Mouse (Mus musculus) hindbrain, postnatal 0 days (tissue): Measurements from ENCODE around the gene Apobr. TPM values are rescaled to one million over a fixed set of nuclear protein-coding genes. Genes with fewer than 3 reads are reported as not detected.

Source experiments
- ATAC-seq: fragments of 200-750 bp; cut with Nextera tagmentation; 2 replicates; pipeline ENCODE4 v1.8.0; 2017; ENCODE audit warnings: mild to moderate bottlenecking, moderate TSS enrichment, moderate library complexity
- DNase-seq: peaks from one replicate; pipeline ENCODE4 v3.0.0-alpha.2; 2015; ENCODE audit warnings: low spot score
- H3K27ac ChIP-seq: fragments of 300-500 bp; sonication (generic); 2 replicates; pipeline ENCODE4 v1.5.1; 2014; ENCODE audit warnings: mild to moderate bottlenecking
- H3K27me3 ChIP-seq: fragments of 300-500 bp; sonication (generic); 2 replicates; pipeline ENCODE4 v1.6.1; 2014; ENCODE audit warnings: low read length, mixed read lengths; ENCODE audit not compliant: insufficient read depth
- H3K36me3 ChIP-seq: fragments of 300-500 bp; sonication (generic); 2 replicates; pipeline ENCODE4 v1.6.1; 2014; ENCODE audit warnings: low read length, mixed read lengths; ENCODE audit not compliant: insufficient read depth
- H3K4me1 ChIP-seq: fragments of 300-500 bp; sonication (generic); 2 replicates; pipeline ENCODE4 v1.6.1; 2014; ENCODE audit warnings: antibody characterized with exemption, low read length, mixed read lengths; ENCODE audit not compliant: insufficient read depth
- H3K4me2 ChIP-seq: fragments of 300-500 bp; sonication (generic); 2 replicates; pipeline ENCODE4 v1.6.1; 2014; ENCODE audit warnings: low read depth, mild to moderate bottlenecking, low read length, moderate library complexity, mixed read lengths
- H3K4me3 ChIP-seq: fragments of 300-500 bp; sonication (generic); 2 replicates; pipeline ENCODE4 v1.5.1; 2014; ENCODE audit warnings: low read length
- H3K9ac ChIP-seq: fragments of 300-500 bp; sonication (generic); replicated peaks from 2 replicates; pipeline ENCODE4 v1.6.1; 2014; ENCODE audit warnings: mild to moderate bottlenecking, low read length, moderate library complexity, mixed read lengths
- H3K9me3 ChIP-seq: fragments of 300-500 bp; sonication (generic); 2 replicates; pipeline ENCODE4 v1.6.1; 2016; ENCODE audit warnings: low read length, mixed read lengths
- CTCF ChIP-seq: IDR thresholded peaks from 2 replicates; pipeline ENCODE4 v1.5.1; 2016; ENCODE audit warnings: antibody characterized with exemption, control low read depth, low read depth
- WGBS: fragments of 180-500 bp; shearing (Covaris S2); extraction: QIAGEN DNeasy Blood & Tissue Kit; methylation state at CpG from one replicate; pipeline ENCODE4 v1.1.7; 2014; 5-methylcytosine and 5-hydroxymethylcytosine counted together
- polyA plus RNA-seq: library from polyadenylated mRNA; unstranded; fragments of >200 nt; fragmentation: Nextera tagmentation; extraction: Ambion mirVana; gene quantifications from 2 replicates; pipeline ENCODE4 v1.2.1, GENCODE M21; 2015
- total RNA-seq: library from RNA; depleted of rRNA; stranded (reverse); fragments of >200 nt; gene quantifications from 2 replicates; pipeline ENCODE4 v1.2.3, GENCODE M21; 2014; rRNA removed

Apobr gene
- total RNA-seq (0.25 and 6.3 TPM in 2 replicates), polyA plus RNA-seq (0.47 and 0.50 TPM in 2 replicates)

GRCm38 (mm10) chr7:126584506-126584977 lies at the start of gene Apobr:
Gene Apobr, plus strand, starts transcription at chr7:126584942.
- peak within 1 kb of the TSS; percentile 81; the same call in 1 of the 2 replicates for H3K27ac ChIP-seq
- 0 out of 2 replicates have a peak, but pooled peaks cover 5% of the 10 kb centered on the region for H3K4me1 ChIP-seq
- no peaks in the 10 kb centered on the region for H3K27me3 ChIP-seq
- DNase-seq (no peak), ATAC-seq (no peak)
- 83% methylated on average over 8 of the region's 8 CpGs for WGBS
- TF ChIP-seq CTCF = no peak
- H3K9me3 ChIP-seq = no peaks in the 10 kb centered on the region
- no peaks in the 10 kb centered on the region for H3K36me3 ChIP-seq
- no peak within 1 kb of the TSS for H3K9ac ChIP-seq
- H3K4me3 ChIP-seq = peak within 1 kb of the TSS; percentile 53
- H3K4me2 ChIP-seq = peak within 1 kb of the TSS; percentile 90

DNA sequence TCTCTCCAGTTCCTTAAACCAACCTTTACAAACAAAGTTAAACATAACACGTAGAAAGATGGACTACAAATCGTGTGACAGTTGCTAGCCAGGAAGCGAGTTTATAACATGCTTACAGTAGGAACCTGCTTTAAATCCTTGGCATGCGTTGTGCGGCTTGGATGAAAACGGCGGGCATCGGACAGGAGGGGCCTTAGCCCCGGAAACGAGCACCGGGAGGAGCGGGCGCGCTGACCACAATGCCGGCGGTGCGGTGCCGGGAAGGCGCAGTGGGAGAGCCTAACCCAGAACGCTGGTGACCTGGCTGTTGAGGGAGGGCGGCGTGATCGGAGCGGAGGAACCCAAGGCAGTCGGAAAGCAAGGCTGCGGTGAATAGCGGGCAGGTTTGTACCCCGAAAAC lies 49.0 kb upstream of the Apobr start:
- Histone ChIP-seq H3K4me1 (no peaks in the 10 kb centered on the region), H3K27me3 (no peaks in the 10 kb centered on the region), H3K4me2 (peak overlapping the region; percentile 70), H3K9ac (peak overlapping the region; percentile 52), H3K36me3 (no peaks in the 10 kb centered on the region), H3K9me3 (no peaks in the 10 kb centered on the region), H3K27ac (no peak overlapping the region), H3K4me3 (peak overlapping the region; percentile 38)
- DNase-seq (peak; percentile 9), ATAC-seq (no peak)
- 2% methylated on average over 28 of the region's 28 CpGs for WGBS
- no peak for TF ChIP-seq CTCF

DNA sequence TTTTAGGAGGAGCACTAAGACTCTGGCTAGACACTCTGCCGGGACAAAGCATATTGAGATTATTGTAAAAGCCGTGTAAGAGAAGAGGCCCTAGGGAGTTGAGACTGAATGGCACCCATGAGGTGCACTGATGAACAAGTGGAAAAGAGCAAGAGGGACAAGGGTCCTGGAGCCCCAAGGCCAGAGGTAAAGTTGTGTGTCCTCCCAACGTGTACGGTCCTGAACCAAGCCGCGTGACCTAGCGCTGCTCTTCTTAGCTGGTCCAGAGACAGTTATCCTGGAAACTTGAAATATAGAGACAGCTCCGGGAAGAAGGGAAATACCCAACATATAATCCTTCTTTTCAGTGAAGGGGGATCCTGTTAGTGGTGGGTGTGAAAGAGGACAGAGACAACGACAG lies 48.3 kb upstream of the Apobr start:
- Histone ChIP-seq H3K4me1 (no peaks in the 10 kb centered on the region), H3K9me3 (no peaks in the 10 kb centered on the region), H3K27me3 (no peaks in the 10 kb centered on the region), H3K9ac (no peak overlapping the region; the same call in 1 of the 2 replicates), H3K27ac (no peak overlapping the region), H3K4me3 (peak overlapping the region; percentile 38), H3K36me3 (no peaks in the 10 kb centered on the region), H3K4me2 (peak overlapping the region; percentile 70)
- 54% methylated on average over 9 of the region's 9 CpGs for WGBS
- no peak for DNase-seq
- no peak for TF ChIP-seq CTCF
- ATAC-seq = no peak

DNA sequence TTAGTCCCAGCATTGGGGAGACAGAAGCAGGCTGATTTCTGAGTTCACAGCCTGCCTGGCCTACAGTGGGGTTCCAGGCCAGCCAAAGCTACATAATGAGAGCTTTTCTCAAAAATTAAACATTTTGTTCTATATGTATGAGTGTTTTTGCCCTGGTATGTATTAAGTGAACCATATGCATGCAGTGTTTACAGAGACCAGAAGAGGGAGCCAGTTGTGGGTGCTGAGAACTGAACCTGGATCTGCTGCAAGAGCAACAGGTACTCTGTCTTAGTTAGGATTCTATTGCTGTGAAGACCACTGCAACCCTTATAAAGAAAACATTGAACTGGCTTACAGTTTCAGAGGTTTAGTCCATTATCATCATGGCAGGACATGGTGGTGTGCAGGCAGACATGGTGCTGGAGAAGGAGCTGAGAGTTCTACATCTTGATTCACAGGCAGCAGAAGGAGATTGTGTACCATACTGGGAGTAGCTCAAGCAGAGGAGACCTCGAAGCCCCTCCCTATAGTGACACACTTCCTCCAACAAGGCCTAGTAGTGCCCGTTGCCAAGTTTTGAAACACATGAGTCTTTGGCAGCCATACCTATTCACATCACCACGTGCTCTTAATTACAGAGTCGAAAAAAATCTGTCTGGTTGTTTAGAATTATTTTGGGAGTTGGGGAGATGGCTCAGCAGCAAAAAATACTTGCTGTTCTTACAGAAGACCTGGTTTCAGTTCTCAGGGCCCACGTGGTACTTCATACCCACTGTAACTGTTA lies 46.7 kb upstream of the Apobr start:
- Histone ChIP-seq H3K9me3 (no peaks in the 10 kb centered on the region), H3K27ac (no peak overlapping the region), H3K4me2 (no peak overlapping the region), H3K9ac (no peak overlapping the region), H3K4me3 (no peak overlapping the region), H3K27me3 (no peaks in the 10 kb centered on the region), H3K4me1 (no peaks in the 10 kb centered on the region), H3K36me3 (no peaks in the 10 kb centered on the region)
- ATAC-seq (no peak), DNase-seq (peak; percentile 30)
- TF ChIP-seq CTCF = peak; percentile 58
- 72% methylated on average over 5 of the region's 5 CpGs for WGBS

DNA sequence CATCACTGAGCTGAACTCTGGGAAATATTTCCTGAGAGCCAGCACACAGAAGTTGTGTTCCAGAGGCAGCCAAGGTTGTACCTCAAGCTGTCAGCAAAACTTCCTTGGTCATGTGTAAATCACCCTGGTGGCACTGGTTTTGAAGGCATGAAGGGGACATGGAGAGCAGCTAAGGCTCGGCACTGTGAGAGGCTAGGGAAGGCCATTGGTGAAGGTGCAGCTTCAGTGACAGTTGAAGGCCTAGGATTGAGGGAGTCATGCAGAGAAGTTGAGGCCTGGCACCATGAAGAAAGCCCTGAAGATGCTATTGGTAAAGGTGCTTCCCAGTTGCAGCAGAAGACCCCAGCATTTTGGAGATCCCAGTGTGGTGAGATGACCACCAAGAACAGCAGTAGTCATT lies 43.1 kb upstream of the Apobr start:
- Histone ChIP-seq H3K4me2 (no peak overlapping the region), H3K36me3 (peaks cover 7% of the 10 kb centered on the region), H3K4me3 (no peak overlapping the region), H3K9me3 (no peaks in the 10 kb centered on the region), H3K27ac (no peak overlapping the region), H3K4me1 (no peaks in the 10 kb centered on the region), H3K9ac (no peak overlapping the region), H3K27me3 (no peaks in the 10 kb centered on the region)
- no peak for TF ChIP-seq CTCF
- 85% methylated on average over 1 of the region's 1 CpGs for WGBS
- DNase-seq (no peak), ATAC-seq (no peak)

GRCm38 (mm10) chr7:126545631-126546030 lies 39.1 kb upstream of the Apobr start:
- H3K36me3 ChIP-seq = peaks cover 41% of the 10 kb centered on the region

DNA sequence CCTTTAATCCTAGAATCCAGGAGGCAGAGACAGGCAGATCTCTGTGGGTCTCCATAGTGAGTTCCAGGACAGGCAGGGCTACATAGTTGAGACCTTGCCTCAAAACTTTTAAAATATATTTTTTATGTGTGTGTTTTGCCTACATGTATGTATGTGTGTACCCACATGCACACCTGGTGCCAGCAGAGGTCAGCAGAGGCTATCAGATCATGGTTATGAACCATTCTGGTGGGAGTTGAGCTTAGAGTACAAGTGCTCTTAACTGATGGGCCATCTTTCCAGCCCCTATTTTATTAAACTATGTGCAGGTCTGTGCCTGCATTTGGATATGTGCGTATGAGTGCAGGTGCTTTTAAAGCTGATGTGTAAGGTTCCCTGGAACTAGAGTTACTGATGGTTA lies 29.9 kb upstream of the Apobr start:
- no peak overlapping the region for H3K27ac ChIP-seq
- H3K9me3 ChIP-seq = no peaks in the 10 kb centered on the region
- ATAC-seq = no peak
- TF ChIP-seq CTCF = peak; percentile 25
- no peak overlapping the region for H3K4me3 ChIP-seq
- H3K4me2 ChIP-seq = no peak overlapping the region
- 92% methylated on average over 1 of the region's 1 CpGs for WGBS
- H3K27me3 ChIP-seq = no peaks in the 10 kb centered on the region
- H3K4me1 ChIP-seq = no peaks in the 10 kb centered on the region
- no peak overlapping the region for H3K9ac ChIP-seq
- DNase-seq = peak; percentile 7
- H3K36me3 ChIP-seq = peaks cover 86% of the 10 kb centered on the region

More at GRCm38 (mm10) chr7:126545631-126546030, 39.1 kb upstream of the Apobr start:
- no peak overlapping the region for H3K4me2 ChIP-seq
- no peaks in the 10 kb centered on the region for H3K27me3 ChIP-seq
- DNase-seq (no peak), ATAC-seq (no peak)
- no peak overlapping the region for H3K9ac ChIP-seq
- no peak overlapping the region for H3K4me3 ChIP-seq
- no peak for TF ChIP-seq CTCF
- no peak overlapping the region for H3K27ac ChIP-seq
- no peaks in the 10 kb centered on the region for H3K9me3 ChIP-seq
- WGBS = 93% methylated on average over 2 of the region's 2 CpGs
- no peaks in the 10 kb centered on the region for H3K4me1 ChIP-seq
